Mouse (Mus musculus): ENCODE measurements around the gene Urb1.

Urb1 gene

GRCm38 (mm10) chr16:90765195-90765877 is 44.9 kb downstream of the Urb1 start:
- no peak for DNase-seq (ENCODE audit: low spot score)

GRCm38 (mm10) chr16:90760515-90760914 is 49.7 kb downstream of the Urb1 start:
- no peak for DNase-seq (ENCODE audit: low spot score)

GRCm38 (mm10) chr16:90759335-90759734 is 50.9 kb downstream of the Urb1 start:
- no peak for DNase-seq (ENCODE audit: low spot score)

DNA sequence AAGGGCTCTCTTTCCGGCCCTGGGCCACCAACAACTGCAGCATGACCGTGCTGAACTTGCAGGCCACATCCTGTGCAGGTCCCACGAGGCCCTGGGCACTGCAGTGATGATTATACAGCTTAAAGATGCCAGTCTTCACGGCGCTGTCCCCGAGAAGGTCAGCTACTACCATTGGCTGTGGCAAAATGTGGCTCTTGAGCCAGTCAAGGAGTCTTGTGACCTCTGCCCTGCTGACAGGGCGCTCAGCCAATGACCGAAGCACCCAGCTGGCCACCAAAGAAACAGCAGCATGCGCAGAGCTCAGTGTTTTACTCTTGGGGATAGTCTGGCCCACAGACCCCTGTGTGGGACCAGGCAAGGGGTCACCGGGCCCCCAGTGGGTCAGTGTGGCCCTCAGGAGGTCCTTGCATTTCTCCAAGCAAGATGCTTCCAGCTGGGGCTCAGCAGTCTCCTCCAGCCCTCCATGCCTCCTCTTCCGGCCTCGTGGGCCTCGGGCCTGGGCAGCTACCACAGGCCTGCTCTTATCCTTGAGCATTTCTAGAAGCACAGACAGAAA is 56.7 kb downstream of the Urb1 start:
- no peak for DNase-seq (ENCODE audit: low spot score)

DNA sequence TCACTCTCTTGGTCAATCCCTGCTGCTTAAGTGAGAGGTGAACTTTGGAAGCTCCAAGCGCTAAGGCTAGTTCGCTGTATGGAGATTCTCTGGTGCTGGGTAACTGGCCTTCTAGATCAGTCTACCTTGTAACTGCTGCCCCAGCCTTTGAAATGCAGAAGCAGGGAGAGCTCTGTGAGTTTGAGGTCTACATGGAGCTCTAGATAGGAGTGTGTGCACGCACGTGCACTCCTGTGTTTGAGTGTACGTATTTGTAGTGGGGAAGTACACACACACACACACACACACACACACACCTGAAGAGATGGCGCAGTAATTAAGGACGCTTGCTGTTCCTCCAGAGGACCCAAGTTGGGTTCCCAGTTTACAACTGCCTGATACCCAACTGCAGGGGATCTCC is 62.0 kb downstream of the Urb1 start:
- DNase-seq (ENCODE audit: low spot score): no peak

- DNase-seq (ENCODE audit: low spot score): no peak
Observed at GRCm38 (mm10) chr16:90747143-90747542, 63.1 kb downstream of the Urb1 start.

- peak; percentile 62 for DNase-seq (ENCODE audit: low spot score)
Observed at GRCm38 (mm10) chr16:90738092-90738956, 71.9 kb downstream of the Urb1 start, which contains the start of gene Mrap. Mrap (plus strand) TSS chr16:90738207.

DNA sequence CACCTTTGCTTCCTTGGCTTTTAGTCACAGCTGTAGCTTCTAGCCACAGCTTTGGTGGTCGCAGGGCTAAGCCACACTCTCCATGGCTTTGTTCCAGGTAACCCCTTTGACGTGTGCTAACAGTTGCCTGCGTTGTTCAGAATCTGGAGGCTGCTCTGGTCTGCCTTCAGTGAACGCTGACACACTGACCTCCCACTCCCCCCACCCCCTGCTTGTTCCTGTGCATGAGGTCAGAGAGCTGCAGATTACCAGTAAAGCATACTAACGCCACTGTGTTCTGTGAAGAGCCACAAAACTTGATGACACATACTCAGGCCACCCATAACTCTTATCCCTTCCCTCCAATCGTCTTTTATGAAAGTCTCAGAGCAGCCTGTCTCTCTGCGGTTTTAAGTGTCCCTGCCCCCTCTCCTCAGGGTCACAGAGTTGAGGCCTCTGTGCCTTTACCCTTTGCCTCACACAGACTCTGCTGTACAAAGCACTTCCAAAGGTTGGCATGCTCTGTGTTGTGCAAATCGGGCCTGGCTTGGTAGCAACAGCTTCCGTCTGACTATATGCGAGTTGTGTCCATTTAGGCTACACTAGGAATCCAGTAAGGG is 73.4 kb downstream of the Urb1 start:
- DNase-seq (ENCODE audit: low spot score): no peak

DNA sequence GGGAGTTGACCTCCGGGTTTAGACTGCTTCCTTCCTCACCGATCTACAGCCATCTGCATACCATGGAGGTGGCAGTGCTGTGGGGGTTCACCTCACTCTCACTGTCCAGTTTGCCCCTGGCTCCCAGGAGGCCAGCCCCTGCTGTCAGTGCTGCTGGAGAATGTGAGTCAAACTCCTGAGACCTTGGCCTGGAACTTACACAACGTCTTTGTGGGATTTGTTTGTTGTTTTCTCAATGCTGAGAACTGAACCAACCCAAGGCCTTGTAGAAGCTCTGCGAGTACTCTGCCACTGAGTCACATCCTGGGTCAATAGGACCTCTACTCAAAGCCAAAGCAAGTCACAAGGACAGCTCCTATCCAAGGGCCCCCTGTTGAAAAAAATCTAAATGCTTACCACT is 74.6 kb downstream of the Urb1 start:
- no peak for DNase-seq (ENCODE audit: low spot score)

DNA sequence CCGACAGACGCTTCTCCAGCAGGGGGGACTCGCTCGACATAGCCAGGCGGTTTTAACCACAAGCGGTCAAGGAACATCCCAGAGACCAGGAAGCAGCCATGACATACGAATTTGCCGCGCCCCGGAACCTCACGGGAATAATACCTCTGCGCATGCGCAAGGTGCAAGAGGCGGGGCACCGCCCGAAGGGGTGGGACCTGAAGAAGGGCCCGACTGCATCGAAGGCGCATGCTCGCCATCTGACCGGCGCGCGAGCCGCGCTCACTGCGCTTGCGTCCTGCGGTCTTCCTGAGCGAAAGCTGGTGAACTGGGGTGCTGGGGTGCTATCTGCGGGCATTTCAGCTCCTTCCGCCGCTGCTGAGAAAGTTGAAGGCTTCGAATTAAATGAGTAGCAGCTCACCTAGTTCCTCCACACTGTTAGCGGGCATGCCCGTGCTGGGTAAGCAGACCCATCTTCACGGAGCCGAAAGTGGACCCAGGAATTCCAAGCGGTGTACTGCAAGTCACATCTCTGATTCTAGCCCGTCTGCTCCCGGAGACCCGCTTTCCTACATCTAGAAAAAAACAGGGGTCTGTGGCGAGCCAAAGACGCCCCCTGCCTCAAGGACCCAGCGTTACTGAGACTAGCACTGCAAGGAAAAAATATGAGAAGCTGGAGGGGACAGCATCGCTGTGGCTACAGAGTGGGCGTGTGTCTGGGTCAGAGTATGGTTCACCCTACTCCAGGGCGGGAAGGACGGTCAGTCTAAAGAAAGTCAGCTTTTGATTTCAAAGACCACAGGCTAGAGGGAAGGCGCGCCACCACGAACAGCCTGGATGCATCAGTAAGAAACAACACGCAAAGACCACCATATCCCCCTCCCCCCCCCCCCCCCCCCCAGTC is 82.7 kb downstream of the Urb1 start, which contains the start of gene Mis18a:
Gene Mis18a (minus strand): TSS at position 172 of the 883 bp plus-strand sequence.
- peak; percentile 95 for DNase-seq (ENCODE audit: low spot score)

GRCm38 (mm10) chr16:90726600-90727227 is 83.5 kb downstream of the Urb1 start:
- DNase-seq (ENCODE audit: low spot score): no peak

GRCm38 (mm10) chr16:90724051-90724450 is 86.2 kb downstream of the Urb1 start:
- DNase-seq (ENCODE audit: low spot score): no peak

GRCm38 (mm10) chr16:90710313-90710712 is 99.9 kb downstream of the Urb1 start:
- no peak for DNase-seq (ENCODE audit: low spot score)

GRCm38 (mm10) chr16:90709711-90710289 is 100.4 kb downstream of the Urb1 start:
- DNase-seq (ENCODE audit: low spot score): no peak

- no peak for DNase-seq (ENCODE audit: low spot score)
Observed at GRCm38 (mm10) chr16:90706279-90706678, 103.9 kb downstream of the Urb1 start.

DNA sequence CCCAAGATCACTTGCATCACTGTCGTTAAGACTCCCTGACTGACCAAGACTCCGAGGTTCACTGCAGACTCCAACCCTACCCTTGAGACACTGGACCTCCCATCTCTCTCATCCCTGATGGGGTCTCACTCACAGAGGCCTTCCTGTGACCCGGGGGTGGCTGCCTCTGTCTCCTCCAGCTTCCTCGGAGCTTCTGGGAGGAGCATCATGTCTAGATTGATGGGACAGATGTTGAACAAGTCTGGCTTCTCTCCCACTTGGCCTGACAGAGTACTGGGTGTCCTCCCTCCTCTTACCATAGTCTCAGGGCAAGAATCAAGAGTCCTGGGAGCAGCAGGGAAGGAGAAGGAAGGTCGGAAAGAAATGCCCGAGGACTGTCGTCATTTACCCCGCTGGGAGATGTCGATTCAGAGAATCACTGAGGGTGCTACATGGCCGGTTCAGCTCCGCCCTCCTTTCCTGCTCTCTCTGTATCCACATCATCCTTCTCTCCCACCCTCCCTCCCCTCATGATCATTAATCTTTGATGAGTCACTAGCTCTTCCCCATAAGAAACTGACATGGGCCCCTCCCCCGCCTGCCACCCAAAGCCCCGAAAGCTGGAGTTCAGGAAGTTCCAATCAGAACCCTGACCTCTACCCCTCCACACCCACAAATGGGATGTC is 105.9 kb downstream of the Urb1 start:
- no peak for DNase-seq (ENCODE audit: low spot score)

DNA sequence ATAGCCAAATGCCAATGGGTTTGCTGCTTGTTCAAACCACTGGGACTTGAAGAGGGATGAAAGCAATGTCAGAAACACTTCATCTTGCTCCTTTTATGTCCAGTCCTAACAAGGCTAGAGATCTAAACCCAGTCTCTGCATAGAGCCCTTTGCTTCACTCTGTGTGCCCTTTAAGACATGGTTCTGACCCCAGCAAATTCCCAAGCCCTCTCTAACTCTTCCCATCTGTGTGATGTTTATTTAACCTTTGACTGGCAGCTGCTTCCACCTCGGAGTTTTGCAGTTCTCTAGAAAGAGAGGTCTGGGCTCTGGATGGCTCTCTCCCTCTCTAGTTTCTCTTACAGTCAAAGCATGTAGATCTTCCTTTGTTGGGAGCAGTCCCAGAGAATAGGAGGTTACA is 106.6 kb downstream of the Urb1 start:
- no peak for DNase-seq (ENCODE audit: low spot score)

DNA sequence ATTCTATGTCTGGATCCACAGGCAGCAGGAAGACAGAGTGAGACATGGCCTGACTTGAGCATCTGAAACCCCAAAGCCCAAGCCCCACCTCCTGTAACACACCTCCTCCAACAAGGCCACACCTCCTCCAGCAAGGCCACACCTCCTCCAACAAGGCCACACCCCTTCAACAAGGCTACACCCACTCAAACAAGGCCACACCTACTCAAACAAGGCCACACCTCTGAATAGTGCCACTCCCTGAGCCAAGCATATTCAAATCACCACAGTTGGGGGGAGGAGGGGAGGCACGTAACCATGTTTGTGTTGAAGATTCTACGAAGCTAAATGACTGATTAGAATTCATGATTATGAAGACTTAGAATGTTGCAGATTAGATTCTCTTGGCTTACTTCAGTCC is 108.7 kb downstream of the Urb1 start:
- no peak for DNase-seq (ENCODE audit: low spot score)
